Mouse (Mus musculus): ENCODE data around the gene U2af2. TPM values are rescaled to one million over a fixed set of nuclear protein-coding genes. Genes with fewer than 3 reads are reported as not detected.
"Not testable (repeated sequence)": the region's sequence is repeated elsewhere in the genome, so short reads cannot be mapped to it uniquely, and the experiment has no call there.

Gene U2af2
- 118 and 124 TPM in 2 replicates for polyA plus RNA-seq (2015; fragmentation: Nextera tagmentation; extraction: Ambion mirVana)

DNA sequence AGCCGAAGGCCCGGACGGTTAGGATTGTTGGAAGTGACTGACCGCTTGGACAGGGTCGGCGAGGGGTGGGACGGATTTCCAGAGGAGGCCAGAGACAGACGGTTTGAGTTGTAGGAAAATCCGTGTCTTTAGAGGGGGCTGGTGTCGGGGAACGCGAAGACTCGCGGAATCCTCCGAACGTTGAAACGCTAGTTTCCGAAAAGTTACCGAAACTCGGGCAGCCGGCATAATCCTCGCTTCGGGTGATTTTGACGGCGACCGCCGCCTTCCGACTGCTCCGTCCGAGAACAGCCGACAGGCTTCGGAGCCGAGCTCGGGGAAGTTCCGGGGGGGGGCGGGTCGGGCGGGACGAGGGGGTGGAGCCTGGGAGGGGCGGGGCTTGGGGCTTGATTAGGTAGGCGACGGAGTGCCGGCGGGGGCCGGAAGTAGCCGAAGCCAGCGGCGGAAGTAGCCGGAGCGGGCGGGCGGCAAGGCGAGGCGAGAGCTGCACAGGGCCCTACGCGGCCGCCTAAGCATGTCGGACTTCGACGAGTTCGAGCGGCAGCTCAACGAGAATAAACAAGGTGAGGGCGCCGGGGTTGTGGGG is at the start of gene U2af2:
U2af2 (plus strand) TSS at position 370 of the 586 bp plus-strand sequence.
- Histone ChIP-seq H3K9ac (peak within 1 kb of the TSS; percentile 87), H3K36me3 (peaks cover 4% of the 10 kb centered on the region; the same call in 1 of the 2 replicates), H3K4me1 (peaks cover 39% of the 10 kb centered on the region), H3K27me3 (replicated peaks) (peaks cover 17% of the 10 kb centered on the region), H3K9me3 (no peaks in the 10 kb centered on the region), H3K4me3 (replicated peaks) (peak within 1 kb of the TSS; percentile 56), H3K27ac (peak within 1 kb of the TSS; percentile 100), H3K4me2 (peak within 1 kb of the TSS; percentile 75)
- under 1% methylated on average over 63 of the region's 65 CpGs for WGBS
- ATAC-seq (ENCODE audit: insufficient read depth, low FRiP score, low read depth), result peak; percentile 79

DNA sequence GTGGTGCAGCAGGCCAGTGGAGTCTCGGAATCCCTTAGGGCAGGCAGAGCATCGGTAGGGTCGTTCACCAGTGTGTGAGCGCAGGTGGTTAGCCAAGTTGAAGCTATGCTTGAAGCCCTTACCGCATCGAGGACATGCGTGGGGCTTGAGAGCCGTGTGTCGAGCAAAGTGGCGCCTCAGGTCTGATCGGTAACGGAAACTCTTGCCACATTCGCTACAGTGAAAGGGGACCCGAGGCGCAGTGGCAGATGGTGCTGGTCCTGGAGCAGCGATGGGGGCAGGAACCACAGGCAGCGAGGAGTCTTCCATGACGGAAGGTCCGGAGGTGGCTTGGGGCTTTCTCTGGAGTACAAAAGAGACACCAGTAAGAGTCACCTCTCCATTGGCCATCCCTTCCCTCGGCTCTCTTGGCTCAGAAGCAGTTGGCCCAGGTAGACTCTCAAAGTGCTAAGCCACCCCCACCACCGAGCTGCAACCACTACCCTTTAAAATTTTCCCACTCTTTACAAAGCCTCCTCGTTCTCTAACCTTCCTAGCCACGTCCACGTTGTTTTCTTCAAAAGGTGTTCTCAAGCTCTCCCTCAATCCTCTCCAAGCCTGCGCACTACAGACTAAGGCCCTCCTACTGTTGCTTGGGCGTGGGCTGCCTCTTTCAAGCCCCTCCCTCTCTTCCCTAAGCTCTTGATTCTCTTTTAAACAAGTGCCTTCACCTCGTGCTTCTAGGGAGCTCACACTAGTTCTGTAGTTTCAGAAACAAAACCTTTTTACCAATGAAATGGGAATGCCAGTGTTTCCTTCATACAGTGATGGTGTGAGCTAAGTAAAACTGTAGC is 49.0 kb upstream of the U2af2 start:
- no peaks in the 10 kb centered on the region for H3K27me3 ChIP-seq (replicated peaks)
- H3K9me3 ChIP-seq, result no peaks in the 10 kb centered on the region
- ATAC-seq (ENCODE audit: insufficient read depth, low FRiP score, low read depth), result no peak
- H3K4me3 ChIP-seq (replicated peaks), result peak overlapping the region; percentile 77
- no peak overlapping the region for H3K27ac ChIP-seq
- peaks cover 53% of the 10 kb centered on the region for H3K36me3 ChIP-seq
- H3K4me1 ChIP-seq, result 0 out of 2 replicates have a peak, but pooled peaks cover 4% of the 10 kb centered on the region
- H3K4me2 ChIP-seq, result peak overlapping the region; percentile 54; the same call in 1 of the 2 replicates
- 84% methylated on average over 27 of the region's 27 CpGs for WGBS
- no peak overlapping the region for H3K9ac ChIP-seq

DNA sequence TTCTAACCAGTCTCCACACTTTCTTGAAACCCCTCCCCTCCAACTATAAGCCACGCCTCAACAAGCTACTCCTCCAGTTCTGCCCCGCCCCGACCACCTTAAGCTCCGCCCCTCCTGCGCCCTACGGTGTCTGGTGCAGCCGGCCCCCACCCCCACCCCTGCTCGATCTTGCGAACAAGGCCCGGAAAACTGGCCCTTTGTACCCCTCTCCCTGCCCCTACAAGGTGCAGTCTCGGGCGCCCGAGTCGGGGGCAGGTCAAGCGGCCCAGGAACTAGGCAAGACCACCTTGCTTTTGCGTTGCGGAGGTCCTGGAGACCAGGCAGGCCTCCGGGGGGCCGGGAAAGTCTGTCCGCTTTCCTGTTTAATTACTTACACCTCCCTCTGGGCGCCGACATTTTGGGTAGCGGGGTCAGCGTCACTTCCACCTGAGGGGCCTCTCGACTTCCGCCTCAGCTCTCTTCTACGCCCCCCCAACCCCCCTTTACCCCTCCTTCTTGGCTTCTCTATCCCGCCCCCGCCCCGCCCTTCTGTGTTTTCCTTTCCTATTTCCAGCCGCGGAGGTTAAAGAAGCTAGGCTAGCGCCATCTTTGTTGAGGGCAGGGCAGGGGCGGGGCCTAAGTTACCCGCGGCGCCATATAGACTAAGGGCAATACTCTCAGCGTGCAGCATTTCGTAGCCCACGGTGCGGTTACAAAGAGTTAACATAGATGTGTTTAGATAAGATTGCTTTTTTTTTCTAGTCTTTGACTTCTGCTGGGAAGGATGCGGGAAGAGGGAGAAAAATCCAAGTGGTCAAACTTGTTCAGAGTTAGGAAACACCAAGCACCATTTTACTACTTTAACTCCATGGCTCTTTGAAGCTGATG is 47.5 kb upstream of the U2af2 start, which contains the start of the genes Zfp524 and Fiz1:
Zfp524 (plus strand) TSS at position 165 of the 867 bp plus-strand sequence.
Fiz1 (minus strand) TSS at position 447 of the 867 bp plus-strand sequence.
- H3K36me3 ChIP-seq, result peaks cover 38% of the 10 kb centered on the region
- H3K27ac ChIP-seq, result peak within 1 kb of the TSS; percentile 99
- ATAC-seq (ENCODE audit: insufficient read depth, low FRiP score, low read depth), result peak; percentile 79
- peak within 1 kb of the TSS; percentile 77 for H3K4me3 ChIP-seq (replicated peaks)
- H3K4me1 ChIP-seq, result 0 out of 2 replicates have a peak, but pooled peaks cover 5% of the 10 kb centered on the region
- peak within 1 kb of the TSS; percentile 87 for H3K9ac ChIP-seq
- under 1% methylated on average over 42 of the region's 42 CpGs for WGBS
- no peaks in the 10 kb centered on the region for H3K9me3 ChIP-seq
- peak within 1 kb of the TSS; percentile 56 for H3K4me2 ChIP-seq
- H3K27me3 ChIP-seq (replicated peaks), result no peaks in the 10 kb centered on the region

DNA sequence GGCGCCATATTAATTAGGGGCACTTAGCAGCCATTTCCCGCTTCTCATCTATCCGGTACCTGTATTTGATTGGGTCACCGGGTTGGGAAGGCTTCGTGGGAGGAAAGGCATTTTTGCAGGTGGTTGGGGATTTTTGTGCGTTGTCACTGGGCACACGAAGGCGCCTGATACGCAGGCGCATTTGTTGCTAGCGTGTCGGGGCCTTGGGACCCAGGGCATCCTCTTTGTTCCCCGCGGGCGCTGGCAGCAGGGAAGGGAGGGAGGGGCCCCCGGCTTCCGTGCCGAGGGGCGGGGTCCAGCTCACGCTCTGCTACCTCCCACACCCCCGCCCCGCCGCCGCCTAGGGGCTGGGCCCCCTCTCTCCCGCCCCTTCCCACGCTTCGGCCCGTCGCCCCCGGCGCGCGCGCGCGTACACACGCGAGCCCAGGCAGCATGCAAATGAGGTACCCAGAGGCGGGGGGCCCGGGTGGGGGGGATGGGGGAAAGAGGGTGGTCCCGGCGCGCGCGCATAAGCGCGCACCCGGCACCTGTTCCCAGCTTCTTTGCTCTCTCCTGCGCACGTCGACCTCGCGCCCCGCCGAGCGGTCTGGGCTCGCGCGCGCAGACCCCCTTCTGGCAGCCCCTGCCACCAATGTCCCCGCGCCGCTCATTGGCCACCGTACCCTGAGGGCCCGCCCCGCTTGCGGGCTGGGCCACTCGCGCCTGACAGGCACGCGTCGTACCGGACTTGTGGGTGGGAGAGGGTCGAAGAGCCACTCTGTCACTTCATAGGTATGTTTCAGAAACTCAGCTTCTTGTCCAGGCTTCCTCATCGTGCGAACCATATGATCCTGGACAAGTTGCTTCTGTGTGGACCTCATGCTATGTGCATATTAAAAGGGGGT is 46.6 kb upstream of the U2af2 start, which contains the start of gene Gm44973:
Gm44973 (plus strand) TSS at position 379 of the 884 bp plus-strand sequence.
- peak within 1 kb of the TSS; percentile 99 for H3K27ac ChIP-seq
- peak; percentile 78 for ATAC-seq (ENCODE audit: insufficient read depth, low FRiP score, low read depth)
- H3K27me3 ChIP-seq (replicated peaks), result no peaks in the 10 kb centered on the region
- H3K9ac ChIP-seq, result peak within 1 kb of the TSS; percentile 87
- peaks cover 29% of the 10 kb centered on the region for H3K36me3 ChIP-seq
- H3K9me3 ChIP-seq, result no peaks in the 10 kb centered on the region
- H3K4me3 ChIP-seq (replicated peaks), result peak within 1 kb of the TSS; percentile 77
- H3K4me2 ChIP-seq, result peak within 1 kb of the TSS; percentile 56
- WGBS, result under 1% methylated on average over 52 of the region's 76 CpGs
- H3K4me1 ChIP-seq, result 0 out of 2 replicates have a peak, but pooled peaks cover 7% of the 10 kb centered on the region

DNA sequence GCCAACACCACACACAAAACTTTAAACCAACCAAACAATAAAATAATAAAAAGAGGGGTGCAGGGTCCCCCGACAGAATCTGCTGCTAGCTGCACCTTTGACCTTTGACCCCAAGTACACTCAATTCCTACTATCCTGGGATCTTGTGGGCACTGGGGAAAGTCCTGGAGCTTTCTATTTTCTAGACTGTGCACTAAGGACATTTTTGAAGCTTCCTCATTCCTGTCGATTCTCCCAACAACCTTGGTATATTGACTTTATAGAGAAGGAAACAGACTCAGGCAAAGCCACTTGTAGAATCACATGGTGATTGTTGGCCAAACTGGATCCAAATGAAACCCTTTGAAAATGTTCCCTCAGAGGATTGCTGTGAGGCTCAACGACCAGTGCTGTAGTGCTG is 45.9 kb upstream of the U2af2 start:
- H3K9me3 ChIP-seq, result no peaks in the 10 kb centered on the region
- H3K9ac ChIP-seq, result peak overlapping the region; percentile 48; the same call in 1 of the 2 replicates
- 51% methylated on average over 3 of the region's 3 CpGs for WGBS
- H3K4me3 ChIP-seq (replicated peaks), result peak overlapping the region; percentile 77
- no peaks in the 10 kb centered on the region for H3K27me3 ChIP-seq (replicated peaks)
- peaks cover 11% of the 10 kb centered on the region; the same call in 1 of the 2 replicates for H3K4me1 ChIP-seq
- ATAC-seq (ENCODE audit: insufficient read depth, low FRiP score, low read depth), result no peak
- H3K36me3 ChIP-seq, result peaks cover 22% of the 10 kb centered on the region
- peak overlapping the region; percentile 56 for H3K4me2 ChIP-seq
- peak overlapping the region; percentile 99 for H3K27ac ChIP-seq

DNA sequence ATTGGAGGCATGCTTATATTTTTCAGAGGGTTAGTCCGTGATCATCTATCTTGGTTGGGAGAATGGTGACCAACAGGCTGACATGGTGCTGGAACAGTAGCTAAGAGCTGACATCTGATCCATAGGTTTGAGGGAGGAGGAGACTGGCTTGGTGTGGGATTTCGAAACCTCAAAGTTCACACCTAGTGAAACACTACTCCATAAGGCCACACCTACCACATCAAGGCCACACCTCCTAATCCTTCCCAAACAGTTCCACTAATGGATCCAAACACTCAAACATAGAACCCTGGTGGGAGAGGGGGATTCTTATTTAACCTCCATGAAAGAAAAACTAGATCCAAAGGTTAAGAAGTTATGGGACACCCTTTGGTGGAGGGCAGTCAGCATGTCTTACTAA is 45.0 kb upstream of the U2af2 start:
- no peaks in the 10 kb centered on the region for H3K27me3 ChIP-seq (replicated peaks)
- H3K4me3 ChIP-seq (replicated peaks), result no peak overlapping the region
- H3K27ac ChIP-seq, result no peak overlapping the region
- H3K9me3 ChIP-seq, result no peaks in the 10 kb centered on the region
- ATAC-seq (ENCODE audit: insufficient read depth, low FRiP score, low read depth), result no peak
- H3K9ac ChIP-seq, result no peak overlapping the region
- H3K36me3 ChIP-seq, result peaks cover 15% of the 10 kb centered on the region
- peaks cover 16% of the 10 kb centered on the region; the same call in 1 of the 2 replicates for H3K4me1 ChIP-seq
- H3K4me2 ChIP-seq, result no peak overlapping the region
- WGBS, result 95% methylated on average over 2 of the region's 2 CpGs

DNA sequence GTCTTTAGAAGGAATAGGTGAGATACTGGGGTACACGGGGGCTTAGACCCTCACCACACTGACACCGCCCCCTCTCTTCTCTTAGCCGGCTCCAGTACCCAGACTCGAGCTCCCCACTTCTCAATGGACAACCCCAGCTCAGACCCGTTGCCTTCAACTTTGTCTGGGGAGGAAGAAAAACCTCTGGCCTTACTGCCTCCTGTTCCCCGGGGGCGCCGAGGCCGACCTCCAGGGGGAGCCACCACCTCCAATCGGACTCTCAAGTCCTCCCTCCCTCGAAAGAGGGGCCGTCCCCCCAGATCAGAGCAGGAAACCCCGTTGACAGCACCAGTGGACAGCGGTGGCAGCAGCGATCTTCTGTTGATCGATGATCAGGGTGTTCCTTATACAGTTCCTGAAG is 44.6 kb upstream of the U2af2 start:
- 89% methylated on average over 16 of the region's 16 CpGs for WGBS
- no peak for ATAC-seq (ENCODE audit: insufficient read depth, low FRiP score, low read depth)

DNA sequence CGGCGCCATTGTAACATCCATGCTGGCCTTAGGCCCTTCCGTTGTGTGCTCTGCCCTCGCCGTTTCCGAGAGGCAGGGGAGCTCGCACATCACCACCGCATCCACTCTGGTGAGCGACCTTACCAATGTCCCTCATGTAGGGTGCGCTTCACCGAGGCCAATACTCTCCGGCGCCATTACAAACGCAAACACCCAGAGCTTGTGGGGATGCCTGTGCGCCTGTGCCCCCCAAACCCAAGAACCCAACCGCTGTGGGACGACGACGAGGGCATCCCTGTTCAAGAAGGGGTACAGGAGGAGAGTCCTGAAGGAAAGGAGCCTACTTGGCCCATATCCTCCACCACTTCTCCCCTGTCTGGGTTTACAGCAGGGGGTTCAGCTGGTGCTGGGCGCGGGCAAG is 44.0 kb upstream of the U2af2 start:
- peaks cover 14% of the 10 kb centered on the region for H3K36me3 ChIP-seq
- H3K27ac ChIP-seq, result no peak overlapping the region
- H3K4me3 ChIP-seq (replicated peaks), result no peak overlapping the region
- no peaks in the 10 kb centered on the region for H3K27me3 ChIP-seq (replicated peaks)
- H3K9ac ChIP-seq, result no peak overlapping the region
- no peak overlapping the region for H3K4me2 ChIP-seq
- ATAC-seq (ENCODE audit: insufficient read depth, low FRiP score, low read depth), result no peak
- H3K9me3 ChIP-seq, result no peaks in the 10 kb centered on the region
- peaks cover 16% of the 10 kb centered on the region; the same call in 1 of the 2 replicates for H3K4me1 ChIP-seq
- 97% methylated on average over 21 of the region's 21 CpGs for WGBS

More for the DNA sequence above, 44.6 kb upstream of the U2af2 start:
- H3K9ac ChIP-seq, result no peak overlapping the region
- no peaks in the 10 kb centered on the region for H3K27me3 ChIP-seq (replicated peaks)
- no peak overlapping the region for H3K27ac ChIP-seq
- no peaks in the 10 kb centered on the region for H3K9me3 ChIP-seq
- peaks cover 16% of the 10 kb centered on the region; the same call in 1 of the 2 replicates for H3K4me1 ChIP-seq
- no peak overlapping the region for H3K4me3 ChIP-seq (replicated peaks)
- H3K36me3 ChIP-seq, result peaks cover 15% of the 10 kb centered on the region
- no peak overlapping the region for H3K4me2 ChIP-seq

DNA sequence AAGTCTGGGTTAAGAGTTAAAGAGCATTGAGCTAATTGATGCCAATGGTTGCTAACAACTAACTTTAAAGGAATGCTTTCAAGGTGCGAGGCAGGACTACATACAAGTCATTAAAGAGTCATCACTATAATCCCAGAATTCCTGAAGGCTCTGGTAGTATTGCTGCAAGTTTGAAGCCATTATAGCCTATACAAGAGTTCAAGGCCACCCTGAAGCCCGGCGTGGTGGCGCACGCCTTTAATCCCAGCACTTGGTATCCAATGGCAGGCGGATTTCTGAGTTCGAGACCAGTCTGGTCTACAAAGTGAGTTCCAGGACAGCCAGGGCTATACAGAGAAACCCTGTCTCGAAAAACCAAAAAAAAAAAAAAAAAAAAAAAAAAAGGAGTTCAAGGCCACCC is 42.4 kb upstream of the U2af2 start:
- 0 out of 2 replicates have a peak overlapping the region, but pooled peaks have one; percentile 94 for H3K9ac ChIP-seq
- WGBS, result 26% methylated on average over 8 of the region's 8 CpGs
- not testable (repeated sequence) for ATAC-seq (ENCODE audit: insufficient read depth, low FRiP score, low read depth)

DNA sequence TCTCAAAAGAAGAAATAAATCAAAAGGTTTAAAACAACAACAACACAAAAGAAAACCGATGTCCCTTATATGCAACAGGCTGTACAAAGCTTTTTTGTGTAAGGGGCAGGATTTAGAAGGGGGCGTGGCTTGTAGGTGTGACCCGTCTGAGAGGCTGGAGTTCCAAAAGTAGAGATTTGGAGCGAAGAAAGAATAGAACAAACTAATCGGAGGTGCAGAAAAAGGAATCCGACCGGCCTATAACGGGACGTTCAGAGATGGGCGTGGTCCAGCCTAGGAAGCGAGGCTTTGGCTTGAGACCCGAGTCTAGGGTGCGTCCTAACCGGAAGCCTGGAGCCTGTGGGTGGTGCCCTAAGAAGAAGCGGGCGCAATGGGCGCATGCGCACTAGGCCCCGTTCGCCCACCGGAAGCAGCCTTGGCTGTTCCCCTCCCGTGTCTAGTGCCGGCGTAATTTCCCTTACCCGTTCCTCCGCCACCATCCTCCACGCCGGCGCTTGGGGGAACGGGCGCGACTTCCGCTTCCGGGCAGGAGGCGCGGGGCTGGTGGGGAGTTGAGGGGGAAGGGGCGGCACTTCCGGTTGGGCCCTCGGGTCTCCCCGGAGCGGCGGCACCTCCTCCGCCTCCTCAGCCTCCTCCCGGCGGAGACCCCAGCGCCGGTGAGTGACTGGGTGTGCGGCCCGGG is 41.8 kb upstream of the U2af2 start, which contains the start of the genes Zfp865 and Ccdc106:
Zfp865 (plus strand) TSS at position 377 of the 682 bp plus-strand sequence.
Ccdc106 (plus strand) TSS at position 554 of the 682 bp plus-strand sequence.
- Histone ChIP-seq H3K27ac (peak within 1 kb of the TSS; percentile 97), H3K27me3 (replicated peaks) (no peaks in the 10 kb centered on the region), H3K36me3 (peaks cover 34% of the 10 kb centered on the region), H3K4me2 (peak within 1 kb of the TSS; percentile 79), H3K9ac (peak within 1 kb of the TSS; percentile 94), H3K4me1 (peaks cover 16% of the 10 kb centered on the region; the same call in 1 of the 2 replicates), H3K9me3 (no peaks in the 10 kb centered on the region), H3K4me3 (replicated peaks) (peak within 1 kb of the TSS; percentile 90)
- ATAC-seq (ENCODE audit: insufficient read depth, low FRiP score, low read depth), result peak; percentile 91
- under 1% methylated on average over 48 of the region's 49 CpGs for WGBS

More for the DNA sequence above, 42.4 kb upstream of the U2af2 start:
- Histone ChIP-seq H3K27ac (peak overlapping the region; percentile 97), H3K36me3 (peaks cover 30% of the 10 kb centered on the region), H3K4me1 (peaks cover 16% of the 10 kb centered on the region; the same call in 1 of the 2 replicates), H3K4me2 (peak overlapping the region; percentile 79), H3K4me3 (replicated peaks) (peak overlapping the region; percentile 90)
- not testable (repeated sequence) for H3K9me3 ChIP-seq; H3K27me3 ChIP-seq (replicated peaks)

Measured in stomach, embryonic 15.5 days (tissue).